Mouse (Mus musculus) neural tube, embryonic 15.5 days (tissue): ENCODE data around the gene Pfn2. TPM values are rescaled to one million over a fixed set of nuclear protein-coding genes. Genes with fewer than 3 reads are reported as not detected.

ENCODE experiments used
- polyA plus RNA-seq: library from polyadenylated mRNA; unstranded; fragments of >200 nt; fragmentation: Nextera tagmentation; extraction: Ambion mirVana; gene quantifications from 2 replicates; pipeline ENCODE4 v1.2.1, GENCODE M21; 2015

Pfn2 gene
- polyA plus RNA-seq, 1 experiment from 2014 or later, result 740 TPM

Other genes starting within 250 kb of the Pfn2 start
- 63.5 and 64.6 TPM in 2 replicates for gene Commd2, start 196.4 kb downstream of the Pfn2 start, polyA plus RNA-seq
- 0.13 and 0.17 TPM in 2 replicates for gene Ankub1, start 155.3 kb downstream of the Pfn2 start, polyA plus RNA-seq
- 87.3 and 91.4 TPM in 2 replicates for gene Rnf13, start 112.0 kb downstream of the Pfn2 start, polyA plus RNA-seq